Mouse (Mus musculus): Measurements from ENCODE around the gene Qtrt2.

Gene Qtrt2

GRCm38 (mm10) chr16:43816321-43816720 is 110.3 kb downstream of the Qtrt2 start:
- DNase-seq (ENCODE audit: low read depth, low spot score), result no peak

- DNase-seq (ENCODE audit: low read depth, low spot score), result no peak
Measured at GRCm38 (mm10) chr16:43814644-43815043, 112.0 kb downstream of the Qtrt2 start.
